Mouse (Mus musculus) lung, postnatal 0 days (tissue): ENCODE measurements around the gene Nrxn3.

Source experiments
- CTCF ChIP-seq: IDR thresholded peaks from 2 replicates; pipeline ENCODE4 v1.5.1; 2016; ENCODE audit warnings: antibody characterized with exemption, mild to moderate bottlenecking
- EP300 ChIP-seq: IDR thresholded peaks from 2 replicates; pipeline ENCODE4 v1.6.1; 2016; ENCODE audit warnings: antibody characterized with exemption, mild to moderate bottlenecking, control low read depth

DNA sequence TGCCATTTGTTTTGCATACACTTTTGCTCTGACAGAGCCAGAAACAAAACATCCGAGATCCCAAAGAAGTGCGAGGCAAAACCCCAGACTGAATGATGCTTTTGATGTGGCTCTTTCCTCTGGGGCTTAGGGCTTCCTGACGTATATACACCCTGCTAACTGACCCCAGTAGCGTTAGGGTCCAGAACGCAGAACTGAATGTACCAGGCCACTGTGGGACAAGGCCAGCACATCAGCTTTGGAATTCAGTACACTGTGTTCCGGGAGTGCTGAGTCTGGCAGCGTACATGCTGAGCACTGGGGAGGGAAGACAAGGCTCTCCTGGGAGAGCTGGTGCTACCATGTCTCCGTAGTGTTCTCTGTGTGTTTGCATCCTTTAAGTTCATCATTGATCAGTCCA lies 436.7 kb downstream of the Nrxn3 start:
- TF ChIP-seq CTCF (no peak), EP300 (peak; percentile 91)
